Mouse (Mus musculus) midbrain, embryonic 16.5 days (tissue): ENCODE data around the gene Arid3b. TPM values are rescaled to one million over a fixed set of nuclear protein-coding genes. Genes with fewer than 3 reads are reported as not detected.
A peak's percentile ranks its signal among the peaks of the same experiment; 100 is the strongest.

Experiments
- ATAC-seq: fragments of 200-750 bp; cut with Nextera tagmentation; 2 replicates; pipeline ENCODE4 v1.8.0; 2017; ENCODE audit warnings: moderate TSS enrichment
- H3K27ac ChIP-seq: fragments of 300-500 bp; sonication (generic); 2 replicates; pipeline ENCODE4 v1.5.1; 2014; ENCODE audit warnings: mild to moderate bottlenecking, low read length, mixed read lengths
- H3K27me3 ChIP-seq: fragments of 300-500 bp; sonication (generic); 2 replicates; pipeline ENCODE4 v1.6.1; 2014; ENCODE audit warnings: low read depth, low read length, mixed read lengths; ENCODE audit not compliant: control insufficient read depth, insufficient read depth
- H3K36me3 ChIP-seq: fragments of 300-500 bp; sonication (generic); 2 replicates; pipeline ENCODE4 v1.6.1; 2014; ENCODE audit warnings: mild to moderate bottlenecking, low read length, moderate library complexity, mixed read lengths; ENCODE audit not compliant: control insufficient read depth, insufficient read depth
- H3K4me1 ChIP-seq: fragments of 300-500 bp; sonication (generic); 2 replicates; pipeline ENCODE4 v1.6.1; 2014; ENCODE audit warnings: mild to moderate bottlenecking, low read length, mixed read lengths; ENCODE audit not compliant: control insufficient read depth, insufficient read depth
- H3K4me2 ChIP-seq: fragments of 300-500 bp; sonication (generic); 2 replicates; pipeline ENCODE4 v1.6.1; 2014; ENCODE audit warnings: mild to moderate bottlenecking, low read length, mixed read lengths
- H3K4me3 ChIP-seq: fragments of 300-500 bp; sonication (generic); 2 replicates; pipeline ENCODE4 v1.5.1; 2014; ENCODE audit warnings: low read depth, mild to moderate bottlenecking, low read length, moderate library complexity, mixed read lengths
- H3K9ac ChIP-seq: fragments of 300-500 bp; sonication (generic); 2 replicates; pipeline ENCODE4 v1.6.1; 2014; ENCODE audit warnings: low read depth, low read length, mixed read lengths
- H3K9me3 ChIP-seq: fragments of 300-500 bp; sonication (generic); replicated peaks from 2 replicates; pipeline ENCODE4 v1.6.1; 2014; ENCODE audit warnings: mild to moderate bottlenecking, low read length, mixed read lengths; ENCODE audit not compliant: control insufficient read depth, poor library complexity, severe bottlenecking
- WGBS: fragments of 180-500 bp; shearing (Covaris S2); extraction: QIAGEN DNeasy Blood & Tissue Kit; methylation state at CpG from one replicate; pipeline ENCODE4 v1.1.7; 2014; 5-methylcytosine and 5-hydroxymethylcytosine counted together
- polyA plus RNA-seq: library from polyadenylated mRNA; unstranded; fragments of >200 nt; fragmentation: Nextera tagmentation; extraction: Ambion mirVana; gene quantifications from 2 replicates; pipeline ENCODE4 v1.2.1, GENCODE M21; 2015

Arid3b gene
- polyA plus RNA-seq, 1 experiment from 2014 or later, result 6.6 TPM

DNA sequence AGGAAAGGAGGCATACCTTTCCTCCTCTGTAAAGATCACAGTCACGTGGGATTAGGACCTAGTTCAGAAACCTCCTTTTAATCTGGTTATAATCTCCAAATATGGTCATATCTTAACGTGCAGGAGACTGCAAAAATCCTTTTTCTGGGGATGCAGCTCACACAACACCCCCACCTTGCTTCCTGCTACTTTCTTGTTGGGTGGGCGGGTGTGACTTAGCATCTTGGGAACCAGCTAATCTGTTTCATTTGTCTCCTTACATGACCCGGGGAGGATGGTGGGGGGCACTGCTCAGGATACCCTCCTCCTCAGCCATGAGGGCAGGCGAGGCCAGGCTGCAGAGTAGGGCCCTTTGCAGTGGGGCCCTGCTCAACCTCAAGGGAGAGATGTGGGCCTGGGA, 61.6 kb downstream of the Arid3b start:
- Histone ChIP-seq H3K36me3 (no peaks in the 10 kb centered on the region), H3K9me3 (no peaks in the 10 kb centered on the region), H3K27ac (no peak overlapping the region), H3K4me3 (no peak overlapping the region), H3K4me1 (no peaks in the 10 kb centered on the region), H3K27me3 (no peaks in the 10 kb centered on the region), H3K4me2 (no peak overlapping the region), H3K9ac (no peak overlapping the region)
- no peak for ATAC-seq
- 70% methylated on average over 5 of the region's 5 CpGs for WGBS

DNA sequence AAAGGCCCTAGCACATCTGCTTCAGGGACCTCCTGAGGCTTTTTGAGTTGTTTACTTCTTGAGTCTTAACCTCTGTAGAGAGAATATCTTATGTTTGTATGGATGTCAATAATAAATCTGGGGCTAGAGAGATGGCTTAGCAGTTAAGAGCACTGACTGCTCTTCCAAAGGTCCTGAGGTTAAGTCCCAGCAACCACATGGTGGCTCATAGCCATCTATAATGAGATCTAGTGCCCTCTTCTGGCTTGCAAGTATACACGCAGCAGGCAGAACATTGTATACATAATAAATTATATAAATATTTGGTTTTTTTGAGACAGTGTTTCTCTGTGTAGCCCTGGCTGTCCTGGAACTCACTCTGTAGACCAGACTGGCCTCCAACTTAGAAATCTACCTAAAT, 62.4 kb downstream of the Arid3b start:
- 7% methylated on average over 1 of the region's 1 CpGs for WGBS
- H3K27me3 ChIP-seq, result no peaks in the 10 kb centered on the region
- H3K36me3 ChIP-seq, result no peaks in the 10 kb centered on the region
- no peak overlapping the region for H3K4me3 ChIP-seq
- no peaks in the 10 kb centered on the region for H3K9me3 ChIP-seq
- H3K4me2 ChIP-seq, result no peak overlapping the region
- H3K4me1 ChIP-seq, result no peaks in the 10 kb centered on the region
- ATAC-seq, result no peak
- H3K27ac ChIP-seq, result no peak overlapping the region
- H3K9ac ChIP-seq, result no peak overlapping the region

DNA sequence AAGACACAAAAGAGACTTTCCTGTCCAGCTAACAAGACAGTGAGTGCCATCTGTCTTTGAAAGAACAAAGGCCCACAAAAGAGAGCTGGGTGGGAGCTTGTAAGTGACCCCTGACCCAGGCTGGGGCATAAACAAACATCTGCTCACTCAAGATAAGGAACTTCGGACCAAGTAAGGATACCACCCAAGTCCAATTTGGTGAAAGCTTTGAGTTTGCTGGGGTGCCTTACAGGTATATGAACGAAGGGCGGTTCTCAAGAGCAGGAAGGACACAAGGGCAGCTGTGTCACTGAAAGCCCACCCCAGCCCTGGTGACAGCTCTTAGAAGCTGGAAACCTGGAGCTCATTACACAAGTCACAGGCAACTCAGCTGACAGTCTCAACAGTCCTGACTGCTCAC, 62.8 kb downstream of the Arid3b start:
- Histone ChIP-seq H3K9ac (no peak overlapping the region), H3K36me3 (no peaks in the 10 kb centered on the region)
- WGBS, result 85% methylated on average over 3 of the region's 3 CpGs

DNA sequence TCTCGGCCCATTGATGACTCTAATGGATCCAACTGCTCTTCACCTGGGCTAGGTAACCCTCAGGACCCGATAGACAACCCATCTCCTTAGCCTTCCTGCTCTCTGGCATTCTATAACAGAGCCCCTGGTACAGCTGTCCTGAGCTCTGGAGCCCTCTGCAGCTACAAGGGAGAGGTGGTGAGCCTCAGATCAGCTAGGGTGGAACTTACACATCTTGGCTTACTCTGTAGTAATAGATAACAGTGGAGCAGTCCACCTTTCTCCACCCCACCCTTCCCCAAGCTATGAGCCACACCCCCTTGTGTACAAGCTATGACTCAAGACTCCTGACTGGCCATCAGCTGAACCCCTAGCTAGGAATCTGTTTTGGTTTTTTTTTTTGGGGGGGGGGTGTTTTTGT, 65.8 kb downstream of the Arid3b start:
- Histone ChIP-seq H3K9me3 (no peaks in the 10 kb centered on the region), H3K36me3 (no peaks in the 10 kb centered on the region), H3K27ac (no peak overlapping the region), H3K27me3 (no peaks in the 10 kb centered on the region), H3K9ac (no peak overlapping the region), H3K4me1 (peaks cover 6% of the 10 kb centered on the region), H3K4me3 (no peak overlapping the region), H3K4me2 (no peak overlapping the region)
- 97% methylated on average over 2 of the region's 2 CpGs for WGBS
- no peak for ATAC-seq

More for the DNA sequence above, 62.8 kb downstream of the Arid3b start:
- Histone ChIP-seq H3K27ac (no peak overlapping the region), H3K4me3 (no peak overlapping the region), H3K9me3 (no peaks in the 10 kb centered on the region), H3K4me2 (no peak overlapping the region), H3K4me1 (no peaks in the 10 kb centered on the region), H3K27me3 (no peaks in the 10 kb centered on the region)
- ATAC-seq, result no peak

DNA sequence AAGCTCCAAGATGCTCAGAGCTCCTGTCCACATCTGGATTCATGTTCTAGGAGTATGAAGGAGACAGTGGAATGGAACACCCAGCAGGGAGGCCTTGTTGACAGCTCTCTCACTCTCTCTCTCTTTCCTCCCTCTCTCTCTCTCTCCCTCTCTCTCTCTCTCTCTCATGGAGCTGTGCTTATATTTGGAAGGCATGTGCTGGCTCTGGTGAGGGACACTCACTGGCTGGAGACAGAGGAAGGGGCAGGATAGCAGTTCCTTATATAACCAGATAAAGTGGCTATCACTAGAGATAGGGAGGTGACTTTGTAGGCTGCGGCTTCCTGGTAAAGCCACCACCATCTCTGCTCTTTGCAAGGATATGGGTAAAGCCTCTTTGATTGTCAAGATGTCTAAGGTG, 66.4 kb downstream of the Arid3b start:
- Histone ChIP-seq H3K27me3 (no peaks in the 10 kb centered on the region), H3K4me1 (peaks cover 6% of the 10 kb centered on the region), H3K9ac (no peak overlapping the region), H3K9me3 (no peaks in the 10 kb centered on the region), H3K4me3 (no peak overlapping the region), H3K36me3 (no peaks in the 10 kb centered on the region), H3K4me2 (no peak overlapping the region), H3K27ac (no peak overlapping the region)
- WGBS, result 93% methylated on average over 1 of the region's 1 CpGs
- ATAC-seq, result no peak

DNA sequence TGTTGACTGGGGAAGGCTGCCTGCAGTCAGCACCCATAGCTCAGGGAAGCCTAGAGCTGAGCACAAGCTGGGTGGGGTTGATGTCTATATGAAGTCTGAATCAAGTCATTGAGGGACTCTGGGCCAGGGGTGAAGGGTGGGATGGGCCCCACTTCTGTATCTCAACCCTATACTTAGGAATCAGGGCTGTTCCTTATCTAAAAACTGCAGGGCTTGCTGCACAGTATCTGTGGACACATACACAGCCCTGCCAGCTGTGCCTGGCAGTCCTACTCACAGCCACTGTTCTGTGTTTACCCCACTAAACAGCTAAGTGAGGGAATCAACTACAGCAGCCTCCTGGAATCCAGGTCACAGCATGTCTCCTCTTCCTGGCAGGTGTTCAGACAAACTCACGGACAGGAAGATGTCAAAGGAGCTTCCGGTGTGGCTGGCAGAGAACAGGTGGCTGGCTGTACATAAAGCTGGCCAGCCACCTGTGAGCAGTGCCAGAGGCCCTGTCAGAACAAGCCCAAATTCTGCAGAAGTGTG, 67.0 kb downstream of the Arid3b start:
- no peak for ATAC-seq

DNA sequence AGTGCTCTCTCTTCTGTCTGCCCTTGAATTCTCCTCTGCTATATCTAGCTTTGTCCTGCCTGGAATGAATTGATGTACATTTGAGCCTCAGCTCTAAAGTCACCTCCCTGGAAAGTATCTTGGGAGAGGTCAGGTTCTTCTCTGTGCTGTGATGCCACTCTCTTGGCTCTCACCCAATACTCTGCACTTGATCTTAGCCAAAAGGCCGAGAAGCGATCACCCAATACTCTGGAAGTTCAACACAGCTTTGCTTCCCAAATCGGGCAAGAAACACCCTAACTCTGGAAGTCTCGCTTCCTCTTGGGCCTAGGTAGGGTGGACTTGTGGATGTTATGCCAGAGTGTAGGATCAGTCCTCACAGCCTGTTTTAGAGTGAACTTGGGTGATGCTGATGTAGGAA, 69.4 kb downstream of the Arid3b start:
- H3K27me3 ChIP-seq, result no peaks in the 10 kb centered on the region
- no peak overlapping the region for H3K9ac ChIP-seq
- WGBS, result 95% methylated on average over 4 of the region's 4 CpGs
- peaks cover 25% of the 10 kb centered on the region for H3K4me1 ChIP-seq
- ATAC-seq, result no peak
- H3K4me3 ChIP-seq, result no peak overlapping the region
- no peaks in the 10 kb centered on the region for H3K9me3 ChIP-seq
- H3K27ac ChIP-seq, result no peak overlapping the region
- no peak overlapping the region for H3K4me2 ChIP-seq
- no peaks in the 10 kb centered on the region for H3K36me3 ChIP-seq

More for the DNA sequence above, 67.0 kb downstream of the Arid3b start:
- peaks cover 6% of the 10 kb centered on the region for H3K4me1 ChIP-seq
- no peaks in the 10 kb centered on the region for H3K9me3 ChIP-seq
- no peak overlapping the region for H3K9ac ChIP-seq
- H3K27ac ChIP-seq, result no peak overlapping the region
- no peaks in the 10 kb centered on the region for H3K27me3 ChIP-seq
- H3K4me3 ChIP-seq, result no peak overlapping the region
- no peaks in the 10 kb centered on the region for H3K36me3 ChIP-seq
- no peak overlapping the region for H3K4me2 ChIP-seq
- 57% methylated on average over 2 of the region's 2 CpGs for WGBS

DNA sequence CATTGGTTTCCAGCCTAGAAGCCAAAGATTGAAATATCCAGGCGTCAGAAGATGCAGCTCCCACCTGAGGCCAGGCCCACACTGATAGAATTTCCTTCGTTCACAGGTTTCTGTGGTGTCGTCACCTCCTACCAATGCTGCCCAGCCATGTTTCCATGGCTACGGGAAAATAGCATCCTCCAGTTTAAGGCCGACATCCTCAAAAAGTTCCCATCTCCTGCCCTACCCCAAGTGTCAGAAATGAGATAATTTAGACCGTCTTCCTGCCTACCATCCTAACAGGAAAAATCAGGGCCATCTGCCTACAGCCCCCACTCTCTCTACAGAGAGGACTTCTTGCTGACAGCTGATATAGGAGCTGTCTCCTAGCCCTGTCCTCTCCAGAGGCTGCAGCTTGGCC, 70.2 kb downstream of the Arid3b start:
- Histone ChIP-seq H3K4me1 (peaks cover 30% of the 10 kb centered on the region), H3K36me3 (no peaks in the 10 kb centered on the region), H3K9me3 (no peaks in the 10 kb centered on the region), H3K27me3 (no peaks in the 10 kb centered on the region), H3K4me3 (peak overlapping the region; percentile 77), H3K4me2 (peak overlapping the region; percentile 95), H3K27ac (peak overlapping the region; percentile 99), H3K9ac (peak overlapping the region; percentile 100)
- no peak for ATAC-seq
- 29% methylated on average over 6 of the region's 6 CpGs for WGBS

DNA sequence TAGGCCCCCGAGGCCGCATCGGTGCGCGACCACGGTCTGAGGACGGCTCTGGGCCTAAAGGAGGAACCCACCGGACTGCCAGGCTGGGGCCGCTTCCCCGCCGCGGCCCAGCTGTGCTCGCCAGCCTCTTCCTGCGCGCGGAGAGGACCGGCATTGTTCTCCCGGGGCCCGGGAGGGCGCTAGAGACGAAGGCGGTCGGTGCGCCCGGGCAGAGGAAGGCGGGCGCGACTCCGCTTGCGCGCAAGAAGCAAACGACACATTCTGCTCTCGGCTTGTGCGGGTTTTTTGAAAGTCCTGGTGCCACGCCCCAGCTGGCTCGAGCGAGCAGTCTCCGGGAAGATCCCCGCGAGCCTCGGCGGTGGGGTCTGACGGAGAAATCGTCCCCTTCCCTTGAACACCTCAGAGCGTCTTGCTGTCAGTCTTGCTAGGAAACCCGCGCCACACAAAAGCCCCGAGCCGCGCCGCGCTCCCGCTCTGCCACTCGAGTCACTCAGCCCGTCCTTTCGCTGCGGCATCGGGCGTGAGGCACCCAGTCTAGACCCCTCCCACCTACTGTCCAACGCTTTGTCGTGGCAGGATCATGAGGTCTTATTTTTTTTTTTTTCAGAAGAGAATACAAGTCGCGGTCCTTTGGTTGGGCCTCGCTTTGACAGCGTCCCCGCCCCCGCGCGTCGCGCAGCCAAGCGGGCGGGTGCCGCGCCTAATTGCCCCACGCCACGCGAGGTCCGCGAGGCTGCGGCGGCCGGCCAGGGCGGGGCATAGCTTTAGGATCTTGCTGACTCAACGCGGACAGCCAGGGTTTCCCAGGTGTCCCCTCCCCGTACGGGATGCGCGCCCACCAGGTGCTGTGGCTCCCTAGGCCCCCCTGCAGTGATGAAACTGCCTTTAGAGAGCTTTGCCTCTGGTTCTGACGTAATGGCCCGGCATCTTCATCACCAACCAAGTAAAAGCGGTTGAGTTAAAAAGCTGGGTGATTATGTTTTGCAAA, 70.9 kb downstream of the Arid3b start, which contains the start of gene Clk3:
Gene Clk3, minus strand, starts transcription at position 497 of the 988 bp plus-strand sequence.
- H3K9me3 ChIP-seq, result no peaks in the 10 kb centered on the region
- H3K4me1 ChIP-seq, result peaks cover 30% of the 10 kb centered on the region
- under 1% methylated on average over 92 of the region's 93 CpGs for WGBS
- peak; percentile 58 for ATAC-seq
- H3K27ac ChIP-seq, result peak within 1 kb of the TSS; percentile 99
- peak within 1 kb of the TSS; percentile 100 for H3K9ac ChIP-seq
- H3K27me3 ChIP-seq, result no peaks in the 10 kb centered on the region
- H3K4me3 ChIP-seq, result peak within 1 kb of the TSS; percentile 77
- H3K36me3 ChIP-seq, result peaks cover 7% of the 10 kb centered on the region; the same call in 1 of the 2 replicates
- H3K4me2 ChIP-seq, result peak within 1 kb of the TSS; percentile 95
